Mouse (Mus musculus): ENCODE measurements at regions not wholly inside any gene's neighbourhood (a gene's known extent, or its start where the extent isn't known, plus 50 kb on each side); places are given as distances from the start of the nearest gene placed in this dataset.

DNA sequence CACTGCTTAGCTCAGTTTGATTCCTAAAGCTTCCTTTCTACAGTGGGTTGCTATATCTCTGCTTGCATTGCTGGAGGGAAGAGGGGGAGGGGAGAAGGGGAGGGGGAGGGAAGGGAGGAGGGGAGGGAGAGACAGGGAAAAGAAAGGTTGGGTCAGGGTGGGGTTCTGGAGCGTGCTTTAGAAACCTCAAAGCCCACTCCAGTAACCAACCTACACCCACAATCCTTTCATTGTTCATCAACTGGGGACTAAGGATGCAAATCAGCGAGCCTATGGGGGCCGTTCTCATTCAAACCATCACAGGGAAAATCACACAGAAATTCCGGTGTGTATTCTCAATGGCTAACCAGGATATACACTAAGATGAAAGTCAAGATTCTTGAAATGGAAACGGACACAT, 510.7 kb downstream of the Dok5 start:
- dilution Hi-C loops (cut with MboI; ENCODE audit: extremely low pct_ligation_motif_present, extremely low pct_unique_long_range_greater_than_20kb, low sequenced_read_pairs) (no loop called here), in situ Hi-C loops (cut with MboI; ENCODE audit: low pct_ligation_motif_present, low pct_unique_long_range_greater_than_20kb, low sequenced_read_pairs) (no loop called here)
- Histone ChIP-seq H3K4me3 (replicated peaks in 1 of 3; ENCODE audit: low read depth in 2 of 3, low read length in 2 of 3, poor library complexity in 1 of 3) (no peak overlapping the region), H3K27ac (ENCODE audit: insufficient read depth, low read depth) (no peak overlapping the region), H3K4me2 (ENCODE audit: insufficient read depth, low read depth, poor library complexity, severe bottlenecking) (no peak overlapping the region), H3K27me3 (replicated peaks) (no peaks in the 10 kb centered on the region), H3K36me3 (replicated peaks in 1 of 2; ENCODE audit: control insufficient read depth in 1 of 2, insufficient read depth in 1 of 2, low read length in 1 of 2) (no peaks in the 10 kb centered on the region), H3K9me3 (replicated peaks; ENCODE audit: low read length) (peaks cover 57% of the 10 kb centered on the region), H3K79me2 (replicated peaks; ENCODE audit: control insufficient read depth, extremely low read depth, insufficient read depth, poor library complexity, severe bottlenecking) (no peaks in the 10 kb centered on the region), H3K4me1 (ENCODE audit: control insufficient read depth in 1 of 2, insufficient read depth in 2 of 2) (no peaks in the 10 kb centered on the region), H3K9ac (ENCODE audit: insufficient read depth, low read depth) (no peak overlapping the region)
- DNase-seq (ENCODE audit: extremely low read depth): no peak
- TF ChIP-seq HCFC1 (IDR thresholded peaks at IDR 0.05; ENCODE audit: low read depth, low read length) (no peak), MEF2A (IDR thresholded peaks at IDR 0.05; ENCODE audit: borderline replicate concordance, low read depth, low read length) (no peak), BHLHE40 (IDR thresholded peaks at IDR 0.05; ENCODE audit: low read depth, low read length) (no peak), CHD1 (IDR thresholded peaks at IDR 0.05; ENCODE audit: low read depth, low read length) (no peak), IRF4 (IDR thresholded peaks at IDR 0.05; ENCODE audit: low read depth, low read length) (no peak)

DNA sequence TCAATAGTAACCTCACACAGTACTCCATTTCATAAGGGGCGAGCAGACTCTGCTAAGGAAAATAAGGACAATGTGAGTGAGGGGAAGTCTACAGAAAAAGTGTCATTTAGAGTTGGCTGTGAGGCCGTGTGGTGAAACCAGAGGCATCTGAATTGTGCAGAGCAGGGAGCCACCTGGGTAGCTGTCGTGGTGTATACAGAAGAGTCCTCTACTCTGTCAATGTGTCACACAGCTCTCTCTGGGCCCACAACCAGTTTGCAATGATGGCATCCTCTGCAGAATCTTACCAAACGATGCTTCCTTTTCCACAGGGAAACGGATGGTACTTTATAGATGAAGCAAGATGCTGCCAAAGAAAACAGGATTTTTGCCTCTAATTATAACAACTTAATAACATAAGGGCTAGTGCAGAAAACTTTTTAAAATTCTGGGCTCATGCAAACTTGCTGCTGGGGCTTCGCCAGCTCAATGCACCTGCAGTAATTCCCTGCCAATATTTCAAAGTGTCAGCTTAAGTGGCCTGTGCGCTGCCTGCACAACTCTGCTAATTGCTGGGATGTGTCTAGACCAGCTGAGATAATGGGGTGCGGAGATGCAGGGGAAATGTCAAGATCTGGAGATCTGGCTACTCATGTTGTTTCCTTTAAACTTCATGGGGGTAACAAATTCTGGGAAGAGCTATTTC, 505.8 kb downstream of the Dok5 start:
- no peak for DNase-seq (ENCODE audit: extremely low read depth)
- Histone ChIP-seq H3K4me2 (ENCODE audit: insufficient read depth, low read depth, poor library complexity, severe bottlenecking) (no peak overlapping the region), H3K27ac (ENCODE audit: insufficient read depth, low read depth) (no peak overlapping the region), H3K9ac (ENCODE audit: insufficient read depth, low read depth) (no peak overlapping the region), H3K79me2 (replicated peaks; ENCODE audit: control insufficient read depth, extremely low read depth, insufficient read depth, poor library complexity, severe bottlenecking) (no peaks in the 10 kb centered on the region), H3K4me1 (ENCODE audit: control insufficient read depth in 1 of 2, insufficient read depth in 2 of 2) (no peaks in the 10 kb centered on the region), H3K36me3 (replicated peaks in 1 of 2; ENCODE audit: control insufficient read depth in 1 of 2, insufficient read depth in 1 of 2, low read length in 1 of 2) (no peaks in the 10 kb centered on the region), H3K4me3 (replicated peaks in 1 of 3; ENCODE audit: low read depth in 2 of 3, low read length in 2 of 3, poor library complexity in 1 of 3) (no peak overlapping the region), H3K27me3 (replicated peaks) (no peaks in the 10 kb centered on the region), H3K9me3 (replicated peaks; ENCODE audit: low read length) (peaks cover 47% of the 10 kb centered on the region)
- dilution Hi-C loops (cut with MboI; ENCODE audit: extremely low pct_ligation_motif_present, extremely low pct_unique_long_range_greater_than_20kb, low sequenced_read_pairs) (no loop called here), in situ Hi-C loops (cut with MboI; ENCODE audit: low pct_ligation_motif_present, low pct_unique_long_range_greater_than_20kb, low sequenced_read_pairs) (no loop called here)
- TF ChIP-seq NELFE (IDR thresholded peaks at IDR 0.05; ENCODE audit: low read depth, low read length) (no peak), CHD2 (IDR thresholded peaks at IDR 0.05; ENCODE audit: low read length) (no peak), MYC (IDR thresholded peaks at IDR 0.05; ENCODE audit: low read depth, low read length) (no peak), ZNF384 (IDR thresholded peaks at IDR 0.05; ENCODE audit: low read depth, low read length) (no peak), USF1 (IDR thresholded peaks at IDR 0.05; ENCODE audit: low read depth, low read length) (no peak), JUN (IDR thresholded peaks at IDR 0.05; ENCODE audit: insufficient read depth, low read depth, low read length) (no peak), NRF1 (IDR thresholded peaks at IDR 0.05; ENCODE audit: low read depth, low read length) (no peak), HCFC1 (IDR thresholded peaks at IDR 0.05; ENCODE audit: low read depth, low read length) (no peak), IRF4 (IDR thresholded peaks at IDR 0.05; ENCODE audit: low read depth, low read length) (no peak), KAT2A (IDR thresholded peaks at IDR 0.05; ENCODE audit: insufficient replicate concordance, low read length) (no peak), ZKSCAN1 (IDR thresholded peaks at IDR 0.05; ENCODE audit: borderline replicate concordance, low read depth, low read length) (no peak), RCOR1 (conservative IDR thresholded peaks at IDR 0.05; ENCODE audit: low read depth, low read length) (no peak), TBP (conservative IDR thresholded peaks at IDR 0.05; ENCODE audit: low read depth, low read length) (no peak), ZC3H11A (IDR thresholded peaks at IDR 0.05; ENCODE audit: low read depth, low read length) (no peak), MAX (IDR thresholded peaks at IDR 0.05; ENCODE audit: low read length) (no peak), EP300 (IDR thresholded peaks at IDR 0.05; ENCODE audit: low read length) (no peak), SIN3A (IDR thresholded peaks at IDR 0.05; ENCODE audit: low read length) (no peak), BHLHE40 (IDR thresholded peaks at IDR 0.05; ENCODE audit: low read depth, low read length) (no peak), MXI1 (IDR thresholded peaks at IDR 0.05; ENCODE audit: low read depth, low read length) (no peak)

Data from CH12.LX (cell line).